Mouse (Mus musculus) v-Abl transformed pro-B cells (cell line): ENCODE results near the gene Lactbl1.

Experiments
- in situ Hi-C, 2 experiments: fragments of 400-800 bp; cut with MboI; formaldehyde crosslinking; loops; one replicate each; pipeline ENCODE4 v1.15.1; 2025; ENCODE audit not compliant: unreplicated experiment in 2 of 2

Lactbl1 gene

GRCm38 (mm10) chr4:136672335-136673090, 50.1 kb downstream of the Lactbl1 start:
- in situ Hi-C loops: loop anchor here in 1 of 2 experiments (25.0 kb wide), 1 partner anchor 1265 kb away; no protein-coding TSS in a partner anchor

- in situ Hi-C loops: loop anchor here in 1 of 2 experiments (25.0 kb wide), 1 partner anchor 612 kb away; the partner anchor contains the start of gene Wnt4
These were observed 53.0 kb downstream of the Lactbl1 start for GRCm38 (mm10) chr4:136675439-136675838.

GRCm38 (mm10) chr4:136678480-136678879, 56.1 kb downstream of the Lactbl1 start:
- in situ Hi-C loops: loop anchor here in 1 of 2 experiments (25.0 kb wide), 1 partner anchor 609 kb away; the partner anchor contains the start of gene Wnt4

DNA sequence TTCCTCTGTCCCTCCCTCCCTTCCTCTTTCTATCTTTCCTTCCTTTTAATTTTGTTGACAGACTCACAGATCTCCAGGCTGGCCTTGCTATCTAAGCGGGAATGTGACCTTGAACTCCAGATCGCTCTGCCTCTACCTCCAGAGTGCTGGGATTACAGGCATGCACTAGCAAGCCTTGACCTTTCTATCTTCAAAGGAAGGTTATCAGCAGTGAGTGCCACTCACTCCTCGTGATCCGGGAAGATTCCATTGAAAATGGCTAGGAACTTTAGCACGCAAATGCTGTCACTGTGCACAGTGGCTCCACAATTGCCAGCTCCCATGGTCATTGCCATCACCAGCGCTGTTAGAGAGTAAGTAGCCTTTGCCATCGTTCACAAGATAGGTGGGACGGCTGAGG, 56.8 kb downstream of the Lactbl1 start:
- in situ Hi-C loops: loop anchor here in 1 of 2 experiments (25.0 kb wide), 1 partner anchor 608 kb away; the partner anchor contains the start of gene Wnt4

- in situ Hi-C loops: loop anchor here in 1 of 2 experiments (25.0 kb wide), 1 partner anchor 607 kb away; the partner anchor contains the start of gene Wnt4
These were observed 58.2 kb downstream of the Lactbl1 start for GRCm38 (mm10) chr4:136680641-136681040.

- in situ Hi-C loops: loop anchor here in 1 of 2 experiments (25.0 kb wide), 1 partner anchor 603 kb away; the partner anchor contains the start of gene Wnt4
These were observed 62.1 kb downstream of the Lactbl1 start for GRCm38 (mm10) chr4:136684485-136684884.

DNA sequence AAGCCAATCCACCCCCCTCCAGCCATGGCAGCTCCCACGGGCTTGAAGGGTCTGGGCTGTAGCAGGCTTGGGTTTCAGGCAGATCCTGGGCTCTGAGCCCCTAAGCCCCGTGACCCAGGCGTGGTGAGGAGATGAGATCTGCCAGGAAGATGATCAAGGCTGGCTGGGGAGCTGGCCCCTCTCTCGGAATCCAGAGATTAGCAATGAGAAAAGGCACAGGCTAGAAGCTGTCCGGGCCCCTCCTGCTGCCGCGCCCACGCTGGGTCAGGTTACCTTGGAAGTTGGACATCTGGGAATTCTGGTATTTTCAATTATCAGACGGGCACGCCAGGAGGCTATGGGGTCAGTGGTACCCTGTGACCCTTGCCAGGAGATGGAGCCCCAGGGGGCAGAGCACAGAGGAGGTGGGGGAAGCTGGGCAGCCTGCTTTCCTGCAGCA, 63.0 kb downstream of the Lactbl1 start:
- in situ Hi-C loops: loop anchor here in 1 of 2 experiments (25.0 kb wide), 1 partner anchor 602 kb away; the partner anchor contains the start of gene Wnt4

GRCm38 (mm10) chr4:136688113-136688512, 65.7 kb downstream of the Lactbl1 start:
- in situ Hi-C loops: loop anchor here in 1 of 2 experiments (25.0 kb wide), 1 partner anchor 599 kb away; the partner anchor contains the start of gene Wnt4
